Mouse (Mus musculus): Measurements from ENCODE around the gene L2hgdh.

The L2hgdh gene

GRCm38 (mm10) chr12:69730306-69730705 is 5.6 kb upstream of the L2hgdh start:
- DNase-seq (ENCODE audit: low spot score in 2 of 2), result no peak

- no peak for DNase-seq (ENCODE audit: low spot score in 2 of 2)
Measured at GRCm38 (mm10) chr12:69729246-69729645, 4.6 kb upstream of the L2hgdh start.

GRCm38 (mm10) chr12:69724018-69724710 is 509 bp downstream of the L2hgdh start:
- no peak for DNase-seq (ENCODE audit: low spot score in 2 of 2)

GRCm38 (mm10) chr12:69723376-69723775 is 1.3 kb downstream of the L2hgdh start:
- no peak for DNase-seq (ENCODE audit: low spot score in 2 of 2)

GRCm38 (mm10) chr12:69722857-69723256 is 1.8 kb downstream of the L2hgdh start:
- no peak for DNase-seq (ENCODE audit: low spot score in 2 of 2)

GRCm38 (mm10) chr12:69713628-69714027 is 11.0 kb downstream of the L2hgdh start:
- DNase-seq (ENCODE audit: low spot score in 2 of 2), result no peak

GRCm38 (mm10) chr12:69704799-69705458 is 19.7 kb downstream of the L2hgdh start:
- no peak for DNase-seq (ENCODE audit: low spot score in 2 of 2)

GRCm38 (mm10) chr12:69698352-69698751 is 26.3 kb downstream of the L2hgdh start:
- DNase-seq (ENCODE audit: low spot score in 2 of 2), result no peak

GRCm38 (mm10) chr12:69696746-69697145 is 27.9 kb downstream of the L2hgdh start:
- peak; percentile 58 to 70 for DNase-seq (ENCODE audit: low spot score in 2 of 2)

- no peak for DNase-seq (ENCODE audit: low spot score in 2 of 2)
Measured at GRCm38 (mm10) chr12:69693471-69693870, 31.2 kb downstream of the L2hgdh start.

GRCm38 (mm10) chr12:69690714-69691113 is 34.0 kb downstream of the L2hgdh start:
- no peak for DNase-seq (ENCODE audit: low spot score in 2 of 2)

GRCm38 (mm10) chr12:69689094-69689493 is 35.6 kb downstream of the L2hgdh start:
- DNase-seq (ENCODE audit: low spot score in 2 of 2), result no peak

GRCm38 (mm10) chr12:69688368-69688767 is 36.3 kb downstream of the L2hgdh start:
- DNase-seq (ENCODE audit: low spot score in 2 of 2), result no peak

GRCm38 (mm10) chr12:69683537-69683936 is 41.1 kb downstream of the L2hgdh start:
- peak; percentile 78 to 81 for DNase-seq (ENCODE audit: low spot score in 2 of 2)

- no peak for DNase-seq (ENCODE audit: low spot score in 2 of 2)
Measured at GRCm38 (mm10) chr12:69682788-69683419, 41.8 kb downstream of the L2hgdh start.

GRCm38 (mm10) chr12:69682065-69682787 is 42.4 kb downstream of the L2hgdh start:
- DNase-seq (ENCODE audit: low spot score in 2 of 2), result peak; percentile 86 to 93

- DNase-seq (ENCODE audit: low spot score in 2 of 2), result peak; percentile 68 to 84
Measured at GRCm38 (mm10) chr12:69681566-69682061, 43.1 kb downstream of the L2hgdh start, which contains the start of gene Sos2. TSS of gene Sos2 (minus strand) at chr12:69681852.

- peak; percentile 44 to 77 for DNase-seq (ENCODE audit: low spot score in 2 of 2)
Measured at GRCm38 (mm10) chr12:69680635-69681565, 43.8 kb downstream of the L2hgdh start.

- no peak for DNase-seq (ENCODE audit: low spot score in 2 of 2)
Measured at GRCm38 (mm10) chr12:69676157-69676556, 48.5 kb downstream of the L2hgdh start.

- no peak for DNase-seq (ENCODE audit: low spot score in 2 of 2)
Measured at GRCm38 (mm10) chr12:69674576-69675537, 49.8 kb downstream of the L2hgdh start.
